Mouse (Mus musculus) MEL (cell line): ENCODE data around the gene Fam192a. TPM values are rescaled to one million over a fixed set of nuclear protein-coding genes. Genes with fewer than 3 reads are reported as not detected.

Experiments used
- DNase-seq: peaks from one replicate; pipeline ENCODE4 v3.0.0; 2011; ENCODE audit warnings: low read depth, low spot score
- H3K27ac ChIP-seq: 2 replicates; pipeline ENCODE4 v1.5.1; 2012; ENCODE audit warnings: low read depth, mild to moderate bottlenecking, control low read depth, low read length, moderate library complexity; ENCODE audit not compliant: control insufficient read depth
- H3K27me3 ChIP-seq, 2 experiments: fragments of 150-350 bp in 1 of 2; sonication (generic) in 1 of 2; 2 replicates each; pipeline ENCODE4 v1.6.1; 2012; ENCODE audit warnings: low read length in 2 of 2, mild to moderate bottlenecking in 2 of 2, improper control_type of control experiment in 1 of 2, moderate library complexity in 1 of 2; ENCODE audit not compliant: insufficient read depth in 2 of 2, control insufficient read depth in 1 of 2
- H3K36me3 ChIP-seq, 2 experiments: 2 replicates each; pipeline ENCODE4 v1.6.1; 2012 to 2014; ENCODE audit warnings: low read length in 2 of 2, improper control_type of control experiment in 1 of 2, inconsistent platforms in 1 of 2, mild to moderate bottlenecking in 1 of 2; ENCODE audit not compliant: insufficient read depth in 2 of 2, control insufficient read depth in 1 of 2
- H3K4me1 ChIP-seq, 2 experiments: fragments of 150-350 bp in 1 of 2; sonication (generic) in 1 of 2; 2 replicates each; pipeline ENCODE4 v1.6.1; 2012; ENCODE audit warnings: low read length in 2 of 2, improper control_type of control experiment in 1 of 2, mild to moderate bottlenecking in 1 of 2; ENCODE audit not compliant: insufficient read depth in 2 of 2, control insufficient read depth in 1 of 2
- H3K4me3 ChIP-seq, 2 experiments: fragments of 150-350 bp in 1 of 2; sonication (generic) in 1 of 2; 2 replicates each; pipeline ENCODE4 v1.5.1; 2012; ENCODE audit warnings: low read depth in 2 of 2, low read length in 2 of 2, mild to moderate bottlenecking in 2 of 2, moderate library complexity in 2 of 2, control low read depth in 1 of 2, improper control_type of control experiment in 1 of 2; ENCODE audit not compliant: control insufficient read depth in 1 of 2, insufficient read depth in 1 of 2
- H3K79me2 ChIP-seq: 2 replicates; pipeline ENCODE4 v1.6.1; 2012; ENCODE audit warnings: mild to moderate bottlenecking, low read length, moderate library complexity; ENCODE audit not compliant: control insufficient read depth, poor library complexity, insufficient read depth
- H3K9ac ChIP-seq: 2 replicates; pipeline ENCODE4 v1.6.1; 2012; ENCODE audit warnings: low read depth, mild to moderate bottlenecking, control low read depth, low read length, moderate library complexity; ENCODE audit not compliant: control insufficient read depth, poor library complexity, severe bottlenecking
- H3K9me3 ChIP-seq: fragments of 150-350 bp; sonication (generic); replicated peaks from 2 replicates; pipeline ENCODE4 v1.6.1; 2012; ENCODE audit warnings: mild to moderate bottlenecking, low read length, improper control_type of control experiment, moderate library complexity; ENCODE audit not compliant: insufficient read depth
- BHLHE40 ChIP-seq: IDR thresholded peaks from 2 replicates; pipeline ENCODE4 v1.6.1; 2012; ENCODE audit warnings: low read depth, mild to moderate bottlenecking, inconsistent platforms, low read length, improper control_type of control experiment, borderline replicate concordance
- E2F4 ChIP-seq: IDR thresholded peaks from 2 replicates; pipeline ENCODE4 v1.6.1; 2011; ENCODE audit warnings: low read depth, low read length, improper control_type of control experiment, borderline replicate concordance
- ELF1 ChIP-seq: IDR thresholded peaks from 2 replicates; pipeline ENCODE4 v1.6.1; 2014; ENCODE audit warnings: low read depth, mild to moderate bottlenecking, inconsistent platforms, low read length, improper control_type of control experiment, moderate library complexity
- ETS1 ChIP-seq: IDR thresholded peaks from 2 replicates; pipeline ENCODE4 v1.6.1; 2012; ENCODE audit warnings: low read depth, mild to moderate bottlenecking, inconsistent platforms, low read length, improper control_type of control experiment, moderate library complexity
- GABPA ChIP-seq: IDR thresholded peaks from 2 replicates; pipeline ENCODE4 v1.6.1; 2012; ENCODE audit warnings: low read depth, mild to moderate bottlenecking, inconsistent platforms, low read length, improper control_type of control experiment, moderate library complexity
- GATA1 ChIP-seq: IDR thresholded peaks from 2 replicates; pipeline ENCODE4 v1.6.1; 2011; ENCODE audit warnings: low read depth, low read length, improper control_type of control experiment
- HCFC1 ChIP-seq: IDR thresholded peaks from 2 replicates; pipeline ENCODE4 v1.6.1; 2012; ENCODE audit warnings: low read depth, mild to moderate bottlenecking, inconsistent platforms, low read length, improper control_type of control experiment, moderate library complexity
- MAX ChIP-seq: IDR thresholded peaks from 2 replicates; pipeline ENCODE4 v1.6.1; 2011; ENCODE audit warnings: low read length, improper control_type of control experiment
- MAZ ChIP-seq: IDR thresholded peaks from 2 replicates; pipeline ENCODE4 v1.6.1; 2012; ENCODE audit warnings: low read depth, mild to moderate bottlenecking, inconsistent platforms, low read length, improper control_type of control experiment
- MEF2A ChIP-seq: IDR thresholded peaks from 2 replicates; pipeline ENCODE4 v1.6.1; 2014; ENCODE audit warnings: low read depth, mild to moderate bottlenecking, inconsistent platforms, low read length, improper control_type of control experiment; ENCODE audit not compliant: poor library complexity, insufficient replicate concordance, severe bottlenecking; ENCODE audit errors: extremely low read depth
- NELFE ChIP-seq: IDR thresholded peaks from 2 replicates; pipeline ENCODE4 v1.6.1; 2011; ENCODE audit warnings: low read depth, low read length, improper control_type of control experiment
- POLR2A ChIP-seq, 2 experiments: IDR thresholded peaks; 2 replicates each; pipeline ENCODE4 v1.6.1; 2011 to 2012; ENCODE audit warnings: low read length in 2 of 2, mild to moderate bottlenecking in 2 of 2, control low read depth in 1 of 2, improper control_type of control experiment in 1 of 2, low read depth in 1 of 2, moderate library complexity in 1 of 2; ENCODE audit not compliant: control insufficient read depth in 1 of 2, insufficient read depth in 1 of 2, poor library complexity in 1 of 2
- POLR2AphosphoS2 ChIP-seq: IDR thresholded peaks from 2 replicates; pipeline ENCODE4 v1.6.1; 2011; ENCODE audit warnings: low read length, improper control_type of control experiment
- POLR2AphosphoS5 ChIP-seq: IDR thresholded peaks from 2 replicates; pipeline ENCODE4 v1.6.1; 2012; ENCODE audit warnings: low read depth, borderline replicate concordance, mild to moderate bottlenecking, inconsistent platforms, low read length, moderate library complexity, mixed read lengths
- RAD21 ChIP-seq: IDR thresholded peaks from 2 replicates; pipeline ENCODE4 v1.6.1; 2011; ENCODE audit warnings: mild to moderate bottlenecking, low read depth, low read length, improper control_type of control experiment
- SIN3A ChIP-seq: IDR thresholded peaks from 2 replicates; pipeline ENCODE4 v1.6.1; 2012; ENCODE audit warnings: low read length, improper control_type of control experiment, inconsistent platforms
- TCF12 ChIP-seq: IDR thresholded peaks from 2 replicates; pipeline ENCODE4 v1.6.1; 2014; ENCODE audit warnings: low read depth, mild to moderate bottlenecking, inconsistent platforms, low read length, improper control_type of control experiment, moderate library complexity
- ZC3H11A ChIP-seq: IDR thresholded peaks from 2 replicates; pipeline ENCODE4 v1.6.1; 2012; ENCODE audit warnings: low read depth, mild to moderate bottlenecking, inconsistent platforms, low read length, improper control_type of control experiment
- ZMIZ1 ChIP-seq: IDR thresholded peaks from 2 replicates; pipeline ENCODE4 v1.6.1; 2012; ENCODE audit warnings: low read depth, mild to moderate bottlenecking, inconsistent platforms, low read length, improper control_type of control experiment, moderate library complexity
- ZNF384 ChIP-seq: IDR thresholded peaks from 2 replicates; pipeline ENCODE4 v1.6.1; 2012; ENCODE audit warnings: low read depth, mild to moderate bottlenecking, inconsistent platforms, low read length, improper control_type of control experiment
- polyA plus RNA-seq, 2 experiments: library from polyadenylated mRNA; stranded (reverse) in 1 of 2; unstranded in 1 of 2; fragments of >175 nt in 1 of 2; fragments of >200 nt in 1 of 2; gene quantifications; 2 replicates each; pipeline versions ENCODE4 v1.2.1 to v1.2.4; 2012; ENCODE audit warnings: low replicate concordance in 2 of 2, low read depth in 1 of 2; ENCODE audit not compliant: insufficient read length in 2 of 2, insufficient read depth in 1 of 2, missing spikeins in 1 of 2
- total RNA-seq: library from RNA; depleted of rRNA; stranded (reverse); fragments of 300-350 nt; gene quantifications from 2 replicates; pipeline ENCODE4 v1.2.3, GENCODE M21; 2012; rRNA removed

Gene Fam192a
- total and polyA plus RNA-seq, 3 experiments, result 46.3 to 88.1 TPM; not detected in 1

GRCm38 (mm10) chr8:94524554-94524953 lies 77.2 kb downstream of the Fam192a start:
- DNase-seq, result no peak

More at GRCm38 (mm10) chr8:94524554-94524953, 77.2 kb downstream of the Fam192a start:
- peaks cover 0 to 4% of the 10 kb centered on the region in 2 experiments; a peak in 1 of 4 replicates for H3K36me3 ChIP-seq
- TF ChIP-seq GATA1 (no peak), TCF12 (no peak), ELF1 (no peak), ETS1 (no peak), ZC3H11A (no peak), POLR2AphosphoS2 (no peak), MEF2A (no peak), RAD21 (no peak), BHLHE40 (no peak), NELFE (no peak), POLR2A (IDR thresholded peaks at IDR 0.05; ENCODE audit: control insufficient read depth in 1 of 2, insufficient read depth in 1 of 2, low read depth in 1 of 2, low read length in 2 of 2, poor library complexity in 1 of 2) (no peak), HCFC1 (no peak), ZNF384 (no peak), E2F4 (no peak), MAX (no peak), SIN3A (no peak), GABPA (no peak), ZMIZ1 (no peak), MAZ (no peak), POLR2AphosphoS5 (no peak)
- TF ChIP-seq, all 39 proteins: peak for 0
- no peak overlapping the region for H3K9ac ChIP-seq
- no peaks in the 10 kb centered on the region for H3K9me3 ChIP-seq
- H3K27me3 ChIP-seq, result peaks cover 7 to 11% of the 10 kb centered on the region in 2 experiments; a peak in 3 of 4 replicates
- no peak overlapping the region for H3K27ac ChIP-seq
- peaks cover 0 to 3% of the 10 kb centered on the region in 2 experiments; a peak in 2 of 4 replicates for H3K4me1 ChIP-seq
- no peaks in the 10 kb centered on the region for H3K79me2 ChIP-seq
- H3K4me3 ChIP-seq, result no peak overlapping the region

Other genes starting within 250 kb of the Fam192a start
- 66.9 and 90.6 TPM in 2 replicates for gene Herpud1, start 215.6 kb downstream of the Fam192a start, total RNA-seq
- 10 to 100 TPM in 1 of 2 experiments, not detected in 1; 66.1 TPM for gene Herpud1, start 215.6 kb downstream of the Fam192a start, polyA plus RNA-seq
- gene Nlrc5, start 167.6 kb downstream of the Fam192a start, total RNA-seq, result 0.03 TPM in 1 of 2 replicates, not detected in the other
- under 1 TPM in 1 of 2 experiments, not detected in 1; 0.03 TPM for gene Nlrc5, start 167.6 kb downstream of the Fam192a start, polyA plus RNA-seq
- 15.7 and 19.1 TPM in 2 replicates for gene Cpne2, start 69.0 kb downstream of the Fam192a start, total RNA-seq
- gene Cpne2, start 69.0 kb downstream of the Fam192a start, polyA plus RNA-seq, result 10 to 100 TPM in 1 of 2 experiments, not detected in 1; 29.7 TPM
- 32.2 and 34.1 TPM in 2 replicates for gene Rspry1, start 60 bp downstream of the Fam192a start, total RNA-seq
- 10 to 100 TPM in 1 of 2 experiments, not detected in 1; 24.5 TPM for gene Rspry1, start 60 bp downstream of the Fam192a start, polyA plus RNA-seq
- 43.8 and 46.7 TPM in 2 replicates for gene Arl2bp, start 64.6 kb upstream of the Fam192a start, total RNA-seq
- 100 to 1,000 TPM in 1 of 2 experiments, 10 to 100 TPM in 1; 96.1 to 515 TPM for gene Arl2bp, start 64.6 kb upstream of the Fam192a start, polyA plus RNA-seq
- not detected in 2 replicates for gene Pllp, start 94.3 kb upstream of the Fam192a start, total RNA-seq
- under 1 TPM in 1 of 2 experiments, not detected in 1; 0.06 TPM for gene Pllp, start 94.3 kb upstream of the Fam192a start, polyA plus RNA-seq
- gene Ccl22, start 143.6 kb upstream of the Fam192a start, total RNA-seq, result not detected in 2 replicates
- under 1 TPM in 1 of 2 experiments, not detected in 1; 0.06 TPM for gene Ccl22, start 143.6 kb upstream of the Fam192a start, polyA plus RNA-seq
- gene Cx3cl1, start 170.0 kb upstream of the Fam192a start, total RNA-seq, result not detected in 2 replicates
- not detected for gene Cx3cl1, start 170.0 kb upstream of the Fam192a start, polyA plus RNA-seq
- 1.2 TPM in 1 of 2 replicates, not detected in the other for gene Ccl17, start 208.5 kb upstream of the Fam192a start, total RNA-seq
- gene Ccl17, start 208.5 kb upstream of the Fam192a start, polyA plus RNA-seq, result under 1 TPM in 1 of 2 experiments, not detected in 1; 0.43 TPM
- gene Coq9, start 236.3 kb upstream of the Fam192a start, total RNA-seq, result 84.6 and 91.9 TPM in 2 replicates
- 100 to 1,000 TPM in 1 of 2 experiments, not detected in 1; 169 TPM for gene Coq9, start 236.3 kb upstream of the Fam192a start, polyA plus RNA-seq
- 102 and 122 TPM in 2 replicates for gene Ciapin1, start 236.4 kb upstream of the Fam192a start, total RNA-seq
- 100 to 1,000 TPM in 1 of 2 experiments, not detected in 1; 263 TPM for gene Ciapin1, start 236.4 kb upstream of the Fam192a start, polyA plus RNA-seq